Mouse (Mus musculus): ENCODE data around the gene BC005624. TPM values are rescaled to one million over a fixed set of nuclear protein-coding genes. Genes with fewer than 3 reads are reported as not detected.
A peak's percentile ranks its signal among the peaks of the same experiment; 100 is the strongest.

The BC005624 gene
- polyA plus RNA-seq (2015; fragmentation: Nextera tagmentation; extraction: Ambion mirVana) = 32.8 and 36.9 TPM in 2 replicates

DNA sequence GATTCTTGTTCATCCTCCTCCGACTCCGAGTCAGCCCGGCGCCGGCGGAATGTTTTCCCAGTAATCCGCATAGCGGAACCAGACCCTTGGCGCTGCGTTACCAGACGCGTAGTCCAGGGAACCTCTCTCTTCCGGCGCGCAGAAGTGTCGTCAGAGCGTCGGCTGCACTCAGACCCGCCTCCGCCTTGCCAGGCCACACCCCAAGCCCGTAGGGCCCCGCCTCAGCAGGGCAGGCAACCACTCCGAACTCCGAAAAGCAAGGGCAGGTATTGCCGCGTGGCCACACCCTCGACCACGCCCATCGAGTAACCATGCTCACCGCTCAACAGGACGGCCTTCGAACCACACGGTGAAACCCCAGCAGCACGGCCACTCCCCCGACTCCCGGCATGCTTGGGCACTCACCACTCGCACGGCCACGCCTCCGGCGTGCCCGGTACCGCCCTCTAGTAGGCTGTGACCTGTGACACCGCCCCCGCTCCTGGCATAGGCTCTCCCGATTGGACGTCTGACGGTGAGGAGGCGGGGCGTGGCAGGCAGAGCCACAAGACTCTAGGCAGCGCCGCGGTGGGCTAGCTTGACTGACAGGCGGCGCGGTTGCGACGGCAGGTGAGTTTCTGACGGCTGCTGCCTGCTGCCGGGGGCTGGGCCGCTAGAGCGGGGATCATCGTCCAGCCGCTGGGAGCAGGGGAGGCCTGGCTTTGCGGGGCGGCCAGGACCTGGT, at the start of gene BC005624, which contains the start of gene Usp20:
Gene BC005624 (minus strand): TSS at position 412 of the 724 bp plus-strand sequence.
Gene Usp20 (plus strand): TSS at position 490 of the 724 bp plus-strand sequence.
- Histone ChIP-seq H3K4me2 (peak within 1 kb of the TSS; percentile 88), H3K4me3 (peak within 1 kb of the TSS; percentile 84), H3K36me3 (peaks cover 33% of the 10 kb centered on the region), H3K9ac (peak within 1 kb of the TSS; percentile 88), H3K27ac (replicated peaks) (peak within 1 kb of the TSS; percentile 73), H3K27me3 (replicated peaks) (no peaks in the 10 kb centered on the region), H3K9me3 (no peaks in the 10 kb centered on the region), H3K4me1 (peaks cover 40% of the 10 kb centered on the region)
- ATAC-seq (ENCODE audit: extremely low read depth, insufficient number of reproducible peaks, low FRiP score, low TSS enrichment) = peak; percentile 98
- under 1% methylated on average over 66 of the region's 66 CpGs for WGBS

DNA sequence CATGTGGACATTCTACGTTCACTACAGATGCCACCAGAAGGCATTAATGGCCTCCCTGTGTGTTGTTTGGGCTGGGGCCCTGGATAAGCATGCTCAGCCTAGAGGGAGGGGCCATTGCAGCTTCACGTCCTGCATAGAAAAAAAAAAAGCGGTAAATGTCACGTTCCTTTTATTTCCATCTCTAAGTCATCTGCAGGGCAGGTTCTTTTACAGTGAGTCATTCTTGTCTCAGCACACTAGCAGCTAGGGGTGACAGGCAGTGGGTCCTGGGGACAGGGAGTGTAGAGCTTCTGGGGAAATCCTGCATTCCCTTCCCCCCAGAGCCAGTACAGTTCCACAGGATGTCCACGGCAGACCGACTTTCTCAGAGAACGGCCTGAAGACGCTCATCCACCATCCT, 44.6 kb upstream of the BC005624 start:
- peak overlapping the region; percentile 58 for H3K9ac ChIP-seq
- no peak for ATAC-seq (ENCODE audit: extremely low read depth, insufficient number of reproducible peaks, low FRiP score, low TSS enrichment)
- H3K27me3 ChIP-seq (replicated peaks) = no peaks in the 10 kb centered on the region
- peak overlapping the region; percentile 67 for H3K27ac ChIP-seq (replicated peaks)
- peaks cover 57% of the 10 kb centered on the region for H3K36me3 ChIP-seq
- H3K9me3 ChIP-seq = no peaks in the 10 kb centered on the region
- no peak overlapping the region for H3K4me2 ChIP-seq
- WGBS = 43% methylated on average over 8 of the region's 8 CpGs
- peaks cover 24% of the 10 kb centered on the region for H3K4me1 ChIP-seq
- no peak overlapping the region for H3K4me3 ChIP-seq

DNA sequence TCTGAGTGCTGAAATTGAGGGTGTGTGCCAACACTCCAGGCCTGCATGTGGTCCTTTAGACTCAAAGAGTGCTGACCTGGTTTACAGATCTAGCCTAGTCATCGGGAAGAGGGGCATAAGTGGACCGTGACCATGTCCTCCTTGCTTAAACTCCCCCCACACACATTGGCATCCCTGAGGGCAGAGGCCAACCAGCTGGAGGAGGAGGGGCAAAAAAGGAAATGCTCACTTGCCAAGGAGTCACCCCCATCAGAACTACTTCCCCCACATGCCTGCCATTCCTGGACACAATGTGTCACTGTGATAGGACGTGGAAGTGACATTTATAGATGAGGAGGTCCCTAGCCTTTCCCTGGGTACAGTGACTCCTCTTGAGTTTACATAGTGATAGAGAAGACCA, 43.5 kb upstream of the BC005624 start:
- Histone ChIP-seq H3K27ac (replicated peaks) (peak overlapping the region; percentile 67), H3K9me3 (no peaks in the 10 kb centered on the region), H3K4me2 (no peak overlapping the region), H3K36me3 (peaks cover 57% of the 10 kb centered on the region), H3K4me3 (no peak overlapping the region), H3K4me1 (peaks cover 24% of the 10 kb centered on the region), H3K27me3 (replicated peaks) (no peaks in the 10 kb centered on the region), H3K9ac (0 out of 2 replicates have a peak overlapping the region, but pooled peaks have one; percentile 44)
- ATAC-seq (ENCODE audit: extremely low read depth, insufficient number of reproducible peaks, low FRiP score, low TSS enrichment) = peak; percentile 17; the same call in 1 of the 2 replicates
- 51% methylated on average over 3 of the region's 3 CpGs for WGBS

DNA sequence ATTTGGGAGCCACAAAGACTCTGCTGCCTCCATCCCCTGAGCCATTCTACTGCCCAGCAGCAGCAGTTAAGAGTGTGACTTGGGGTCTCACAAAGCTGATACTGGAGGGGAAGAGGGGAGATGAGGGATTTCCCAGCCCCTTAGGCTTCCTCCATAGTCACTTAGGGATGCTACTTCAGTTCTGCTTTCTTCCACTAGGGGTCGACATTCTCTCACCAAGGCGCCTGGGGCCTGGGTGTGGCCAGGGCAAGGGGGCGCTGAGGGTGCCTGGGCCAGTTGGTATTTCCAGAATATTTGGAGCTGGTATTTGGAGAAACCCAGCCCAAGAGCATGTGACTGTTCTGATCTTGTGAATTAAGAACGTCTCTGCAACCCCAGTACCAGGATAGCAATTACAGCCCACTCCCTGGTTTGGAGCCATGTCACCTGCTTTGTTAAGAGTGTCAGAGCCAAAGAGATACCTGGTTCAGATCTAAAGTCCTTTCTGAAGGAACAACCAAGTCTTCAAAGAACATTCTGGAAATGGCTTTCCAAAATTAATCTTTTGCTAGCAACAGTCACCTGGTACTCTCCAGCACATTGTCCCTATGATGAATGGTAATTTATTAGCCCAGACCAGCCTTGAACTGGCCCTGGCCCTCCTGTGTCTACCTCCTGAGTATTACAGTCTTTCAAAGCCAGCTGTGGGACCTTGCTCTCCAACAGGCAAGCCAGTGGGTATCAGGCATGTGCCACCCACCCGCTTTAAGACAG, 42.8 kb upstream of the BC005624 start:
- 25% methylated on average over 5 of the region's 5 CpGs for WGBS
- Histone ChIP-seq H3K4me3 (no peak overlapping the region), H3K9ac (no peak overlapping the region), H3K36me3 (peaks cover 57% of the 10 kb centered on the region), H3K27me3 (replicated peaks) (no peaks in the 10 kb centered on the region), H3K4me2 (no peak overlapping the region), H3K4me1 (peaks cover 24% of the 10 kb centered on the region), H3K9me3 (no peaks in the 10 kb centered on the region), H3K27ac (replicated peaks) (peak overlapping the region; percentile 67)
- no peak for ATAC-seq (ENCODE audit: extremely low read depth, insufficient number of reproducible peaks, low FRiP score, low TSS enrichment)

DNA sequence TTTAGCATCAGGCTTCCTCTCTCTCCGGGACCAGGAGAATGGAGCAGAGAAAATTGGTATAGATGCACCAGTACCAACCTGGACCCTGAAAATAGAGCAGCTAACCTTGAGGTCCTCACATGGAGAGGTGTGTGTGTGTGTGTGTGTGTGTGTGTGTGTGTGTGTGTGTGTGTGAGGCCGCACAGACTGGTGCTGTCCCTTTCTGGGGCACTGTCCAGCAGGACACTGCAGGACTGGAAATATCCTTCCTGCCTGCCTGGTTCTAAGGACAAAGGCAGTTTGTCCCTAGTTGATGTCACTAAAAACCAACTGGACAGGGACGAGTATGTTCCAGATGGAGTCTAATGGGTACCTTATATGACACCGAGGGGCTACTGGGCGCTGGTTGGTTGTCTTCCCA, 41.9 kb upstream of the BC005624 start:
- ATAC-seq (ENCODE audit: extremely low read depth, insufficient number of reproducible peaks, low FRiP score, low TSS enrichment) = no peak
- Histone ChIP-seq H3K27ac (replicated peaks) (no peak overlapping the region), H3K4me2 (no peak overlapping the region), H3K9ac (no peak overlapping the region), H3K27me3 (replicated peaks) (no peaks in the 10 kb centered on the region), H3K4me1 (peaks cover 24% of the 10 kb centered on the region), H3K9me3 (no peaks in the 10 kb centered on the region), H3K36me3 (peaks cover 58% of the 10 kb centered on the region), H3K4me3 (no peak overlapping the region)
- 57% methylated on average over 5 of the region's 5 CpGs for WGBS

DNA sequence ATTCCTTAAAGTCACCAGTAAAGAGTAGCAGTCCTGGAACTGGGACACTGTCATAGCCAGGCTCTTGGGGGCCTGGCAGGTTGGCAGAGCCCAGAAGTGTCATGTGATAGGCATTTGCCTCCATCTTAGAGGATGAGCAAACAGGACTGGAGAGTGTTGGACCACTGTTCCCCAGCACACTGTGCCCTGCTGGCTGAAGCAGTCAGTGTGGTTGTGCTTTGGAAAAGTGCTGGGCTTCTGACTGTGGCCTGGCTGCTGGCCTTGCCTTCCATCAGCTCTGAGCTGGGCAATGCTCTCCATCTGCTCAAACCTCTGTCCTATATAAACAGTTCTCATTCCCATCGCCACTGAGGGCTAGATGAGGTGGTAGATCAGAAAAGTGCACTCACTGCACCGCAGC, 38.2 kb upstream of the BC005624 start:
- Histone ChIP-seq H3K36me3 (peaks cover 81% of the 10 kb centered on the region), H3K27ac (replicated peaks) (no peak overlapping the region)
- no peak for ATAC-seq (ENCODE audit: extremely low read depth, insufficient number of reproducible peaks, low FRiP score, low TSS enrichment)

DNA sequence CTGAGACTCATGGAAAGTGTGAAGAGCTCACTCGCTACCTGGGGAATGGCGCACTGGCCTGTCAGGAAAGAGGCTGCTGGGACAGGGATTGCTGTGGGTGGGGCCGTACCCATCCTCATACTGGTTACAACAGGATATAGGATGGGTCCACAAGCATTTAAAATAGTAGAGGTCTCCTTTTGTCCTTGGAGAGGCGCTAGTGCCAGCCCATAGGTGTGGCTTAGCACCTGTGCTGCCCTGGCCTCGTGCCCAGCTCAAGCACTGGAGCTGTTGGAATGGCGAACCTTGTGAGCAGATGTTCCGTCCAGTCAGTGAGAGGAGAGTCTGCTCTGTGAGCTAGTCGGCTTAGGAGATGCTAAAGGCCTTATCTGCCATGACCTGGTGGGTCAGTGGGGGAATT, 37.0 kb upstream of the BC005624 start:
- Histone ChIP-seq H3K27me3 (replicated peaks) (no peaks in the 10 kb centered on the region), H3K4me1 (no peaks in the 10 kb centered on the region), H3K27ac (replicated peaks) (no peak overlapping the region), H3K9me3 (no peaks in the 10 kb centered on the region), H3K4me2 (no peak overlapping the region), H3K36me3 (peaks cover 93% of the 10 kb centered on the region), H3K4me3 (no peak overlapping the region), H3K9ac (no peak overlapping the region)
- ATAC-seq (ENCODE audit: extremely low read depth, insufficient number of reproducible peaks, low FRiP score, low TSS enrichment) = no peak
- 76% methylated on average over 8 of the region's 8 CpGs for WGBS

More for the DNA sequence above, 38.2 kb upstream of the BC005624 start:
- Histone ChIP-seq H3K4me2 (no peak overlapping the region), H3K9ac (no peak overlapping the region), H3K4me3 (no peak overlapping the region), H3K4me1 (peaks cover 2% of the 10 kb centered on the region), H3K27me3 (replicated peaks) (no peaks in the 10 kb centered on the region), H3K9me3 (no peaks in the 10 kb centered on the region)
- 89% methylated on average over 2 of the region's 2 CpGs for WGBS

DNA sequence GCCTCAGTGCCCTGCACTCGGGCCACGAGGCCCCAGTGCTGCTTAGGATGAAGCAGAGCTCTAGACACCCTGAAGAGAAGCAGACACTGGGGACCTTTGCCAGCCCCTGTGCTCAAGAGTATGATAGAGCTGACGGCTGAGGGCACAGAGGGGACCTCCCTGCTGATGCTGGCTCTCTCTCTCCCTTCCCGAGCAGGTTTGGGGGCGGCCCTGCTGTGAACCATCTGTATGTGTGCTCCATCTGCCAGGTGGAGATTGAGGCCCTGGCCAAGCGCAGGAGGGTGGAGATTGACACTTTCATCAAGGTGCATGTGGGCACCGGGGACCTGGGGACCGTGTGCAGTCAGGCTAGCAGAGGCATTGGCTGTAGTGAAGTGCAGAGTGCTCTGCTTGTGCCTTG, 36.5 kb upstream of the BC005624 start:
- H3K9me3 ChIP-seq = no peaks in the 10 kb centered on the region
- H3K36me3 ChIP-seq = peaks cover 98% of the 10 kb centered on the region
- 78% methylated on average over 8 of the region's 8 CpGs for WGBS
- no peak overlapping the region for H3K4me2 ChIP-seq
- H3K4me3 ChIP-seq = no peak overlapping the region
- no peak overlapping the region for H3K27ac ChIP-seq (replicated peaks)
- no peak overlapping the region for H3K9ac ChIP-seq
- no peaks in the 10 kb centered on the region for H3K27me3 ChIP-seq (replicated peaks)
- ATAC-seq (ENCODE audit: extremely low read depth, insufficient number of reproducible peaks, low FRiP score, low TSS enrichment) = no peak
- no peaks in the 10 kb centered on the region for H3K4me1 ChIP-seq

DNA sequence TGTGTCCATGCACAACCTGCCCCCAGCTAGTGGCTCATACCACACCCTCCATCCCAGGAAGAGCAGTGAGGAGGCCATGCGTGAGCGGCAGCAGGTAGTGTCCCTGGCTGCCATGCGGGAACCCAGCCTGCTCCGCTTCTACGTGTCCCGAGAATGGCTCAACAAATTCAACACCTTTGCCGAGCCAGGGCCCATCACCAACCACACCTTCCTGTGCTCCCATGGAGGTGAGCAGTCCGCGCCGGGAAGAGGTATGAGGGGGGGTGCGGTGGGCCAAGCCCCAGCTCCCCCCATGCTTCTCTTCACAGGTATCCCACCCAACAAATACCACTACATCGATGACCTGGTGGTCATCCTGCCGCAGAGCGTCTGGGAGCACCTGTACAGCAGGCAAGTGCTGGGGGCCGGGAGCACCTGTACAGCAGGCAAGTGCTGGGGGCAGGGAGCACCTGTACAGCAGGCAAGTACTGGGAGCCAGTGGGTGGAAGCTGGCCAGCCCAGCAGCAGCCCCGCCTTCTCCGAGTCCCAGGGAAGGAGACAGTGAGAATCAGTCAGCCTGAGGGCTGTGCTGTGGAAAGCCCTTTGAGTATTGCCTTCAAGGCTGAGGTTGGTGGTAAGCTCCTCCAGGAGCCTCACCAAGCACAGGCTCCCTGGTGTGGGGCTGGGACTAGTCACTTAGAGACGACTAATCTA, 35.8 kb upstream of the BC005624 start:
- WGBS = 89% methylated on average over 18 of the region's 18 CpGs
- Histone ChIP-seq H3K4me1 (no peaks in the 10 kb centered on the region), H3K4me2 (no peak overlapping the region), H3K9me3 (no peaks in the 10 kb centered on the region), H3K9ac (no peak overlapping the region), H3K4me3 (no peak overlapping the region), H3K27me3 (replicated peaks) (no peaks in the 10 kb centered on the region), H3K27ac (replicated peaks) (no peak overlapping the region), H3K36me3 (peaks cover 100% of the 10 kb centered on the region)
- no peak for ATAC-seq (ENCODE audit: extremely low read depth, insufficient number of reproducible peaks, low FRiP score, low TSS enrichment)

DNA sequence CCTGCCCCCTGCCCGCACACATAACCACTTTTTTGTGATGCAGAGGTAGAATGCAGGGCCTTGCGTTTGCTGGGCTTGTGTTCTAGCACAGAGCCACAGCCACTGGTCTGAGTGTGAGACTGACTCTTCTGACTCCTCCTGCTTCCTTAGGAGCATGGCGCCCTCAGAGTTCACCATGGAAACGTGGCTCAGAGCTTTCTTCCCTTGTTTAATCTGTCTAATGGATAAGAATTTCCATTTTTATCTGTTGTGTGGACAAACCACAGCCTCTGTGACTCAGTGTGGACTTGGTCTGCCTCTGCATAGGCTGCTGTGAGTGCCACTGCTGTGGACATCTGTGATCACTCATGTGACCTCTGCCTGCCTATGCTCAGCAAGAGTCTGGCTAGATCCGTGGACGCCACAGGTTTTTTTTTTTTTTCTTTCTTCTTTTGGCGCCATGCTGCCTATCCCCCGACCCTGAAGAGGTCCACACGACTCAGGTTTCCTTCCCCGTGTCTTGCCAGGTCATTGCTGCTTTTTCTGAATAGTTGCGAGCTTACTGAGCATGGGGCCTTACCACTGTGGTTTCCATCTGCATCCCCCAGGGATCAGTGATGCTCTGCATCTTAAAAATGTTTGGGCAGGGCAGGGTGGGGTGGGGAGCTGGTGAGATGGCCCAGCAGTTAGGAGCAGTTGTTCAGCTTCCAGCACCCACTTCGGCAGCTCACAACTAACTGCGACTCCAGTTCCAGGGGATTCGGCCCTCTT, 31.5 kb upstream of the BC005624 start:
- WGBS = 64% methylated on average over 14 of the region's 14 CpGs
- H3K4me2 ChIP-seq = no peak overlapping the region
- H3K27ac ChIP-seq (replicated peaks) = no peak overlapping the region
- H3K4me1 ChIP-seq = no peaks in the 10 kb centered on the region
- H3K4me3 ChIP-seq = no peak overlapping the region
- H3K9me3 ChIP-seq = no peaks in the 10 kb centered on the region
- no peaks in the 10 kb centered on the region for H3K27me3 ChIP-seq (replicated peaks)
- H3K36me3 ChIP-seq = peaks cover 99% of the 10 kb centered on the region
- H3K9ac ChIP-seq = no peak overlapping the region
- no peak for ATAC-seq (ENCODE audit: extremely low read depth, insufficient number of reproducible peaks, low FRiP score, low TSS enrichment)

DNA sequence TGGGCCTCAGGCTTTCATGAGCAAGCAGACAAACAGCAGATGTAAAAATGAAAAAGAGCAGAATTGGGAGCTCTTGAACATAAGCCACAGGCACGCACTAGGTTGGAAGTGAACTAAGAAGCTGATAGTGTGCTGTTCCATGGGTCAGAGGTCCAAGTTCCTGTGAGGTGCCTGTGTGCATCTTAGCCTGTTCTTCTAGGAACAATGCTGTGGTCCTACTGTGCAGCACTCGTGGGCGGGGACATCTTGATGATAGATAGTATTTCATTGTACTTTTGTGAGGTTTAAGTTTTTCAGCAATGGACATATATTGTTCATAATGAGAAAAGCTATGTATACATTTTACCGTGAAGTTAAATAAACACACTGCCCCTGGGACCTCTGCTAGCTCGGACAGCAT, 25.2 kb upstream of the BC005624 start:
- Histone ChIP-seq H3K4me2 (no peak overlapping the region), H3K4me3 (no peak overlapping the region), H3K27ac (replicated peaks) (peak overlapping the region; percentile 97), H3K9ac (peak overlapping the region; percentile 77), H3K27me3 (replicated peaks) (no peaks in the 10 kb centered on the region), H3K36me3 (peaks cover 78% of the 10 kb centered on the region), H3K9me3 (no peaks in the 10 kb centered on the region), H3K4me1 (peaks cover 30% of the 10 kb centered on the region)
- no peak for ATAC-seq (ENCODE audit: extremely low read depth, insufficient number of reproducible peaks, low FRiP score, low TSS enrichment)
- 75% methylated on average over 5 of the region's 5 CpGs for WGBS
